Mouse (Mus musculus): ENCODE results near the gene Car10. TPM values are rescaled to one million over a fixed set of nuclear protein-coding genes. Genes with fewer than 3 reads are reported as not detected.
"Not testable (repeated sequence)": the region's sequence is repeated elsewhere in the genome, so short reads cannot be mapped to it uniquely, and the experiment has no call there.

Gene Car10
- polyA plus RNA-seq, 1 experiment from 2014 or later = 0.09 TPM

DNA sequence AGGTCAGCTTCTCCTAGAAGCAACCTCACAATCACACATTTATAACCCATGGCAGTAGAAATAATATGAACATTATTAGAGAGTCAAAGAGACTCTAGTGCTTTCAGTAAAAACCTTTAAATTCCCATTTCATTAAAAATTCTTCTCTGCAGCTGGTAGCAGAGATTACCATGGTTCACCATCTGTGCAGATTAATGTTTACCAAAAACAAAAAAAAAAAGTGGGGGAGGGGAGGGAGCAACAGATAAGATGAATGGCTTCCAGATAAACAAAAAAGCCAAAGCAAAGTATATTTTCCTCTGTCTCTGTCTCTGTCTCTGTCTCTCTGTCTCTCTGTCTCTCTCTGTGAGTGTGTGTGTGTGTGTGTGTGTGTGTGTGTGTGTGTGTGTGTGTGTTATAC, 266.3 kb downstream of the Car10 start:
- H3K9me3 ChIP-seq = no peaks in the 10 kb centered on the region

DNA sequence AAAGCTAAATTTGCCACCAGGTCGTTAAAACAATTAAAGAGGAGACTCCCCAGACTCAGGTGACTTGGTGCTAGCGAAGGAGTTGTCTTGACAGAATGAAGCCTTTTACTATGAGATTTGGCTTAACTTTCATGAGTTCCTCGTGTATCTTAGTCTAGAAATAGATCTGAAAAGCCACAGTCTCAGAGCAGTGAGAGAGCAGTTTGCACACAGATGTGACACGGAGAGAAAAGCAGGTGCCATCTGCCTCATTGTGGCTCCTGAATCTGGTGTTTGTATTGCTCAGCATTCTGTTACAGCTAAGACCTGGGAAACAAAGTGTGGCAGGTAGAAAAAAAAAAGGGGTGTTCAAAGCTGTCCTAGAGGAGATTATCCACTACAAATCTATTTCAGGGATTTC, 269.4 kb downstream of the Car10 start:
- no peaks in the 10 kb centered on the region for H3K27me3 ChIP-seq (ENCODE audit: insufficient read depth, poor library complexity, severe bottlenecking)
- DNase-seq (ENCODE audit: low spot score) = no peak
- no peak overlapping the region for H3K4me3 ChIP-seq
- WGBS = 63% methylated on average over 4 of the region's 4 CpGs
- H3K36me3 ChIP-seq = no peaks in the 10 kb centered on the region
- H3K9me3 ChIP-seq = no peaks in the 10 kb centered on the region
- H3K27ac ChIP-seq = no peak overlapping the region
- H3K4me1 ChIP-seq = no peaks in the 10 kb centered on the region

More for the DNA sequence above, 266.3 kb downstream of the Car10 start:
- Histone ChIP-seq H3K27me3 (ENCODE audit: insufficient read depth, poor library complexity, severe bottlenecking) (no peaks in the 10 kb centered on the region), H3K4me3 (no peak overlapping the region), H3K27ac (no peak overlapping the region), H3K4me1 (no peaks in the 10 kb centered on the region), H3K36me3 (no peaks in the 10 kb centered on the region)
- no peak for DNase-seq (ENCODE audit: low spot score)

DNA sequence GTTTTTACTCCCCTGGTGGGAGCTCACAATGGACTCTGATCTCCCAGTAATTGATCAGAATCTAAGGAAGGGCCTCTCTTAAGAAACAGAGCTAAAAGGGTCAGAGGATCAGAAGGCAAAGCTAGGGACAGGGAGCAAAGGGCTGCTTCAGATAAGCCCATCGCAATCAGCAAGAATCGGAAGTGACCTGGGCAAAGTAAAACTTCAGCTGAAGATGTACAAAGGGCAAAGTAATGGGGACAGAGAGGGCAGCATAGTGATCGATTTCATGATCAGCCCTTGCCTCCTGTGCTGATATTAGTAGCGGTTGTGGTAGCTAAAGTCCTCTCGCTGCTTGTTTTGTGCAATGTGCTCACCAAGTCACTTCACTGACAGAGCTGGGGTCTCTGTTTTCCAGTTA, 269.9 kb downstream of the Car10 start:
- no peak for DNase-seq (ENCODE audit: low spot score)
- no peaks in the 10 kb centered on the region for H3K36me3 ChIP-seq
- no peaks in the 10 kb centered on the region for H3K4me1 ChIP-seq
- H3K9me3 ChIP-seq = no peaks in the 10 kb centered on the region
- WGBS = 71% methylated on average over 5 of the region's 5 CpGs
- no peaks in the 10 kb centered on the region for H3K27me3 ChIP-seq (ENCODE audit: insufficient read depth, poor library complexity, severe bottlenecking)
- no peak overlapping the region for H3K27ac ChIP-seq
- H3K4me3 ChIP-seq = no peak overlapping the region

DNA sequence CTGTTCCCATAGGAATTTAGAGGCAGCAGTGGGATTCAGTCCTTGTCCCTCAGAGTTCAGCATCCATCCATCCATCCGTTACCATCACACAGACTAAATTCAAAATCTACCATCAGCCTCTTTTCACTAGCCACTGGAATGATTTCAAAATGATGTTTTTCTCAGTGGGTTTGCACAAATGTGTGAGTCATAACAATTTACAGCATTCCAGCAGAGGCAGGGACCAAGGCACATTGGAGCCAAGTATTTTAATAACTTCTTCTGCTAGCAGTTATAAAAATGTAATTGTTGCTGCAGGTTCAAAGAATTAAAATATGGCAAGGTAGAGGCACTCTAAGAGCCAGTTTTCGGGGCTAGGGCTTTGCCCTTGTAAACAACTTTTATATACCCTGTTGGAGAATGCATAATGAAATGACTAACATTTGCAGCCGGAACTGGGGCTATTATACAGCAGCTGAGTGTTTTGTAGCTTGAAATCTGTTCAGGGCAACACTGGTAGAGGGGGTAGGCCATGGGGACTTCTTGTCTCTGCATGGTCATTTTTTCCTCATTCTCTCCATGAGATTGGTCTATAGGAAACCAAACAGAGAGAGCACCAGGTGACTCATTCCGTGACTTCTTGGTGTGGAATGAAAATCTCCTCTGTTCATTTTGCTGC, 276.0 kb downstream of the Car10 start:
- Histone ChIP-seq H3K4me3 (no peak overlapping the region), H3K27me3 (ENCODE audit: insufficient read depth, poor library complexity, severe bottlenecking) (no peaks in the 10 kb centered on the region), H3K27ac (no peak overlapping the region), H3K9me3 (no peaks in the 10 kb centered on the region), H3K4me1 (no peaks in the 10 kb centered on the region), H3K36me3 (no peaks in the 10 kb centered on the region)
- DNase-seq (ENCODE audit: low spot score) = no peak
- WGBS = 79% methylated on average over 4 of the region's 4 CpGs

DNA sequence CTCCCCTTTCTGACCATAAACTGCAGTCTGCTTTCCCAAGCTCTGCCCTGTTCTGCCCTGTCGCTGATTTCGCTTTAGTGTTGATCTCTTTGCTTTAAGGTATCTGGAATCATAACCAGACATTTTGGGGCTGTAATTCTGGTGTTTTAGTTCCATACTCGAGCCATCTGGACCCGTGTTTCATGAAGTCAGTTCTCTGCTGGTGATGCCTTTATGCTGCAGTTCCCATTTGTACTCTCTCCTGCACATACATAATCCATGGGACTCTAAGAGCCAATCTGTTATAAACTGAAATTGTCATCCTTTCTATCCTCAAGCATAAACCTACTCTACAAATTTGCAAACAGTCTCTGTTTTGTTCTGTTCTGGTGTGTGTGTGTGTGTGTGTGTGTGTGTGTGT, 293.3 kb downstream of the Car10 start:
- H3K36me3 ChIP-seq = no peaks in the 10 kb centered on the region
- 73% methylated on average over 4 of the region's 4 CpGs for WGBS
- no peaks in the 10 kb centered on the region for H3K27me3 ChIP-seq (ENCODE audit: insufficient read depth, poor library complexity, severe bottlenecking)
- no peak overlapping the region for H3K4me3 ChIP-seq
- H3K9me3 ChIP-seq = no peaks in the 10 kb centered on the region
- DNase-seq (ENCODE audit: low spot score) = no peak
- no peaks in the 10 kb centered on the region for H3K4me1 ChIP-seq
- no peak overlapping the region for H3K27ac ChIP-seq

DNA sequence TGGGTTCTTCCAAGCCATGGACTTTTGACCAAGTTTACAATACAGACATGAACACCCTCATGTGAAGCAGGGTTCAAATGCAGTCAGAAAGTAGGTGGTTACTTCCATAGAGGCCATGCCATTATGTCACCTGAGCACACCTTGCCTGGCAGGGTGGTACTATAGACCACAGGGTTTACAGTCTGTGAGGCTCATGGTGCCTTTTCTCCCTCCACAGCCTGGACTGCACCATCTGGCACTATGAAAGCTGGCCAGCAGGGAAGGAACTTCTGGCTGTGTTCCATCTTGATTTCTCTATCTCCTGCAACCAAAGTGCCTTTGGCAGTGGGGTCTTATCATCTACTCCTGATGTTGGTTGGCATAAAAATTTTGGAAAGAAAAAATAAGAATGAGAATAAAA, 295.5 kb downstream of the Car10 start:
- not testable (repeated sequence) for H3K4me3 ChIP-seq; H3K27me3 ChIP-seq (ENCODE audit: insufficient read depth, poor library complexity, severe bottlenecking); H3K27ac ChIP-seq; H3K36me3 ChIP-seq; H3K9me3 ChIP-seq; H3K4me1 ChIP-seq; DNase-seq (ENCODE audit: low spot score)

DNA sequence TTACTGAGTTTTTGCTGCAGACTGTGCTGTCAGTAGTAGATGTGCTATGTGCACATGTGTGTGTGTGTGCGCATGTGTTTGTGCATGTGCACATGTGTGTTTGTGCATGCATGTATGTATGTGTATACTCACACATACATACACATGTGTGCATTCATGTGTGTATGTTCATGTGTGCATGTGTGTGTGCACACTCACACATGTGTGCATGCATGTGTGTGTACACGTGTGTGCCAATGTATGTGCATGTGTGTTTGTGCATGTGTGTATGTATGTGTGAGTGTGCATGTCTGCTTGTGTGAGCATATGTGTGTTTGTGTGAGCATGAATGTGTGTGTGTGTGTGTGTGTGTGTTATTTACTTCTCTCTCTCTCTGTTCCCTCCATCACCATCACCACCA, 298.5 kb downstream of the Car10 start:
- H3K4me3 ChIP-seq = no peak overlapping the region
- H3K27ac ChIP-seq = no peak overlapping the region
- DNase-seq (ENCODE audit: low spot score) = no peak
- H3K27me3 ChIP-seq (ENCODE audit: insufficient read depth, poor library complexity, severe bottlenecking) = no peaks in the 10 kb centered on the region
- H3K4me1 ChIP-seq = no peaks in the 10 kb centered on the region
- H3K36me3 ChIP-seq = no peaks in the 10 kb centered on the region
- no peaks in the 10 kb centered on the region for H3K9me3 ChIP-seq
- 86% methylated on average over 2 of the region's 2 CpGs for WGBS

DNA sequence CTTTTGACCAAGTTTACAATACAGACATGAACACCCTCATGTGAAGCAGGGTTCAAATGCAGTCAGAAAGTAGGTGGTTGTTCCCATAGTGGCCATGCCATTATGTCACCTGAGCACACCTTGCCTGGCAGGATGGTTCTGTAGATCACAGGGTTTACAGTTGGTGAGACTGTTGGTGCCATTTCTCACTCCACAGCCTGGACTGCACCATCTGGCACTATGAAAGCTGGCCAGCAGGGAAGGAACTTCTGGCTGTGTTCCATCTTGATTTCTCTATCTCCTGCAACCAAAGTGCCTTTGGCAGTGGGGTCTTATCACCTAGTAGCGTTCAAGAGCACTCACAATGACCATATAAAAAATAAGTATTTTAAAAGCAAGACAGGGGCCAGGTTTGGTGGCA, 303.3 kb downstream of the Car10 start:
- not testable (repeated sequence) for H3K27me3 ChIP-seq (ENCODE audit: insufficient read depth, poor library complexity, severe bottlenecking); H3K4me3 ChIP-seq; H3K36me3 ChIP-seq; H3K4me1 ChIP-seq; DNase-seq (ENCODE audit: low spot score); H3K9me3 ChIP-seq; H3K27ac ChIP-seq
- 69% methylated on average over 1 of the region's 1 CpGs for WGBS

DNA sequence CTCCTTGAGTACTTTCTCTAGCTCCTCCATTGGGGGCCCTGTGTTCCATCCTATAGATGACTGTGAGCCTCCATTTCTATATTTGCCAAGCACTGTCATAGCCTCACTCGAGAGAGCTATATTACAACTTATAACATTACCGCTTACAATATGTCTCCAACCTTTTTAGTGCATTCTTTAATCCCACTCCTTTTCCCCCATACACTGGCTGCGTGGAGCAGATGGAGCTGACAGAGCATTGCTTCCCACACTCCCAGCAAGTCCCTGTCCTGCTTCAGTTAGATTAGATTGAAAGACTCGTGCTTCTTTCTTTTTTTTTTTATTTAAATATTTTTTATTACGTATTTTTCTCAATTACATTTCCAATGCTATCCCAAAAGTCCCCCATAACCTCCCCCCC, 310.2 kb downstream of the Car10 start:
- no peaks in the 10 kb centered on the region for H3K4me1 ChIP-seq
- H3K9me3 ChIP-seq = no peaks in the 10 kb centered on the region
- H3K27ac ChIP-seq = no peak overlapping the region
- H3K27me3 ChIP-seq (ENCODE audit: insufficient read depth, poor library complexity, severe bottlenecking) = no peaks in the 10 kb centered on the region
- H3K36me3 ChIP-seq = no peaks in the 10 kb centered on the region
- DNase-seq (ENCODE audit: low spot score) = no peak
- WGBS = 78% methylated on average over 5 of the region's 5 CpGs
- no peak overlapping the region for H3K4me3 ChIP-seq

DNA sequence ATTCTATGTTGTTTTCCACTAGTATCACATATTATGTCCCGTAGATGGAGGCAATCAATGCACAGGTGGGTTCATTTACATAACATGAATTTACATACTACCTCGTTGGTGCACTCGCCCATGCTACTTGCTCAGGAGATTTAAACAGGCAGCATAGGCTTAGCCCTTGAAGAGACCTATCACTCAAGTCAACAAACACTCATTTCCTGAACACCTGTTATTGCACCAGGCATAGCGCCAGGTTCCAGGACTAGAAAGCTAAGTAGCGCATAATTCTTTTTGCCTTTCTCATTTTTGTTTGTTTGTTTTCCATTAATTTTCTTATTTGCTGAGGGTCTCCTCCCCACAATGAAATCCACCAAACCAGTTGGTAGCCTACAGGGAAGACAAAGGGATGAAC, 333.7 kb downstream of the Car10 start:
- no peaks in the 10 kb centered on the region for H3K27me3 ChIP-seq (ENCODE audit: insufficient read depth, poor library complexity, severe bottlenecking)
- WGBS = 87% methylated on average over 5 of the region's 5 CpGs
- H3K36me3 ChIP-seq = no peaks in the 10 kb centered on the region
- H3K4me1 ChIP-seq = no peaks in the 10 kb centered on the region
- no peak overlapping the region for H3K4me3 ChIP-seq
- DNase-seq (ENCODE audit: low spot score) = no peak
- H3K9me3 ChIP-seq = no peaks in the 10 kb centered on the region
- no peak overlapping the region for H3K27ac ChIP-seq

DNA sequence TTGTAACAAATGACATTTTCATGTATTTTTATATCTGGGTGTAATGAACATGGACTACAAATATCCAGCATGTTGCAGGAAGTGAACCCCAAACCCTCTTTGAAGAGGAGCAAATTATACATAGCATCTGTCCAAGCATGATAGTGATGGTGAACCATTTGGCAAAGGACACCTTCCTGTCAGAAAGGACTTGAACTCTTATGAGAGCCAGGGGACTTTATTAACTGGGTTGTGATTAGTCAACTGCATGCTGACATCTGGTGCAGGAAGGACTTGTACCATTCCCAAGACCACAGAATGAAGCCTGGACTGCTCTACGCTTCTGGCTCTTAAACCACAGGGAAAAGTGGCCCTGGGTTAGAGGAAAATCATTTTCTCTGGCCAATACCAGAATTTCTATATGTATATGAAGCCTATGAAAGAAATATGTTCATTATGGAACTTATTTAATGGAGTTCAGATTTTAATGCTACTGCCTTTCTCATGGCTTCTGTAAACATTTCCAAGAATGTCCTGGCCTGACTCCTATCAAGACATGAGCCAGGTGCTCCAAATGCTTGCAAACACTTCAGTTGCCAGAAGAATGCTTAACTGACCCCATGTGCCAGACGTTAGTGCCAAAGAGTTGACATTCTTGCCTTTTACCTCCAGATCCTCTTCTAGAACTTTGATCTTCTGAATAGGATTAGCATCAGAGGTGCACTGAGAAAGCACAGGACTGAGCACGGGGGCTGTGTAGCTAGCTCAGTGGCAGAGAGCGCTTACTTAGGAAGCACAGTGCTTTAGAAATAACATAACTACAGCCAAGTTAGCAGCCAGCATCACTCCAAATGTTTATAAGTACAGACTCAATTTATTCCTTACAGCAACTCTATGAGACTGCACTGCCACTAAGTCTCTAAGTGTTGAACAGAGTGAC, 337.4 kb downstream of the Car10 start:
- H3K27me3 ChIP-seq (ENCODE audit: insufficient read depth, poor library complexity, severe bottlenecking) = no peaks in the 10 kb centered on the region

DNA sequence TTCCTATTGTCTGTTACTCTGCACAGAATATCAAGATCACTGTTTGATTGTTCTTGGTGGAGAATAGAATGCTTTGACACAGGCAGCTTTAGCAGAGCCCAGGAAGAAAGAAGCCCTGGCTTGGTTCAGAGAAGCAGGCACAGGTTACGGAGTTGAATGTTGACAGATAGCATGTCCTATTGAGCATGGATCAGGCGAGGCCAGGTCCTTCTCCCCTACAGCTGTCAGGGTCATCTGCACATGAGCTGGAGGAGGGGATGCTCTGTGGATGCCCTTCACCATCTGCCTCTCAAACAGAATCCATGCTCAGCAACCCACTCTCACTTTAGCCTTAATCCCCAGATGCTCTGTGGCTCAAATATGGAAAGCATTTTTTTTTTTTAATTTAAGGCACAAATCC, 339.1 kb downstream of the Car10 start:
- Histone ChIP-seq H3K36me3 (no peaks in the 10 kb centered on the region), H3K27ac (no peak overlapping the region), H3K9me3 (no peaks in the 10 kb centered on the region), H3K4me1 (no peaks in the 10 kb centered on the region), H3K4me3 (no peak overlapping the region), H3K27me3 (ENCODE audit: insufficient read depth, poor library complexity, severe bottlenecking) (no peaks in the 10 kb centered on the region)
- WGBS = 55% methylated on average over 2 of the region's 2 CpGs
- DNase-seq (ENCODE audit: low spot score) = no peak

More for the DNA sequence above, 337.4 kb downstream of the Car10 start:
- Histone ChIP-seq H3K4me1 (no peaks in the 10 kb centered on the region), H3K36me3 (no peaks in the 10 kb centered on the region), H3K4me3 (no peak overlapping the region), H3K9me3 (no peaks in the 10 kb centered on the region), H3K27ac (no peak overlapping the region)
- 52% methylated on average over 4 of the region's 4 CpGs for WGBS
- no peak for DNase-seq (ENCODE audit: low spot score)

DNA sequence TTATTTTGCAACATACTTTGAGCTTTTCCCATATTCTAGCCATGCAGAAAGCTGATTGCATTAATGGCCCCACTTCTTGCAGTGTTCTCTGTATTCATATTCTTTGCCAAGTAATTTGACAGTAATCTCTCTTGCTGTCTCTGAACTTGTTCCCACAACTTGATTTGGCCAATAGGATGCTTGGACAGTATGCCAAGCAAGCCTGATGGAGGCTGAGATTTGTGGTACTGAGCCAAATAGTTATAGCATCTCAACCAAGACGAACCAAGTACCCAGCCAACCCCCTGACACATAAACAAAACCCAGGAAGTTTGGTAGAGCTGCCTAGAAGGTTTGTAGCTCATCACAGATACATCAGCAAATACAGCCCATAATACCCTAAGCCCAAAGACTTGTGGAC, 342.6 kb downstream of the Car10 start:
- Histone ChIP-seq H3K27ac (no peak overlapping the region), H3K4me3 (no peak overlapping the region), H3K36me3 (no peaks in the 10 kb centered on the region), H3K27me3 (ENCODE audit: insufficient read depth, poor library complexity, severe bottlenecking) (no peaks in the 10 kb centered on the region), H3K9me3 (no peaks in the 10 kb centered on the region), H3K4me1 (no peaks in the 10 kb centered on the region)
- 61% methylated on average over 1 of the region's 1 CpGs for WGBS
- no peak for DNase-seq (ENCODE audit: low spot score)
